ENCODE assay signal across 22 mouse cellular contexts in genomic region chr7:101956481-101956880, GRCm38 (mm10). TPM values are rescaled to one million over a fixed set of nuclear protein-coding genes. Genes with fewer than 3 reads are reported as not detected.
"Had no signal": no experiment of that assay in that cellular context is flagged by ENCODE, and none has a peak within 500 bp of the region (broad histone marks: within the 10 kb centered on the region; RNA-seq: fewer than 3 reads in every experiment).

No protein-coding gene starts in this region.

- H3K36me3 ChIP-seq: neural tube, embryonic 13.5 days; neural tube, embryonic 15.5 days had no signal

- H3K27ac ChIP-seq: liver, embryonic 14.5 days; macrophage; neural tube, embryonic 13.5 days; neural tube, embryonic 15.5 days had no signal

- H3K4me2 ChIP-seq: lung, embryonic 14.5 days; midbrain, embryonic 11.5 days; neural tube, embryonic 13.5 days; neural tube, embryonic 15.5 days had no signal

- DNase-seq: lung, adult 18-20 months; lung, embryonic 14.5 days; lung, postnatal 14 days; lung, postnatal 36 days; midbrain, embryonic 14.5 days; retina, postnatal 1 day; right cerebral cortex, adult 18-20 months; right cerebral cortex, postnatal 14 days; right cerebral cortex, postnatal 4 days; spleen, adult 18-20 months; thymus, adult 18-20 months; thymus, postnatal 14 days; thymus, postnatal 36 days had no signal

- H3K9me3 ChIP-seq: megakaryocyte, embryonic 14.5 days; neural tube, embryonic 13.5 days; neural tube, embryonic 15.5 days had no signal

- H3K9ac ChIP-seq: liver, embryonic 14.5 days; lung, embryonic 14.5 days; neural tube, embryonic 13.5 days; neural tube, embryonic 15.5 days had no signal

- H3K4me3 ChIP-seq: myocyte; neural tube, embryonic 13.5 days; neural tube, embryonic 15.5 days had no signal

- ATAC-seq: midbrain, embryonic 16.5 days had no signal

- H3K27me3 ChIP-seq: megakaryocyte, embryonic 14.5 days; neural tube, embryonic 13.5 days; neural tube, embryonic 15.5 days had no signal

RNA-seq across cellular contexts. Expression of gene Tomt, which starts 50.3 kb away (rescaled TPM):
- polyA plus RNA-seq: small intestine, adult 2 months had no signal
